Comparison of ENCODE assay signal across 10 mouse cellular contexts in genomic region chr13:18281084-18281483, GRCm38 (mm10).
DNase-seq lines count a peak whose midpoint lies in the region; ATAC-seq lines count a peak whose summit lies in the region.
"Had no signal": no experiment of that assay in that cellular context is flagged by ENCODE, and none has a peak within 500 bp of the region (broad histone marks: within the 10 kb centered on the region; RNA-seq: fewer than 3 reads in every experiment).

No protein-coding gene starts in this region.

- H3K36me3 ChIP-seq in hindbrain, embryonic 16.5 days (ENCODE audit: control insufficient read depth, insufficient read depth, low read length), result no peaks in the 10 kb centered on the region
- no peaks in the 10 kb centered on the region for H3K36me3 ChIP-seq in midbrain, embryonic 11.5 days (ENCODE audit: control insufficient read depth, insufficient read depth, low read length)
- H3K36me3 ChIP-seq in liver, embryonic 11.5 days (ENCODE audit: control insufficient read depth, insufficient read depth, low read length), result no peaks in the 10 kb centered on the region

- H3K4me3 ChIP-seq in hindbrain, embryonic 16.5 days (ENCODE audit: low read length), result no peak overlapping the region
- H3K4me3 ChIP-seq in midbrain, embryonic 11.5 days (ENCODE audit: low read depth, low read length), result no peak overlapping the region
- no peak overlapping the region for H3K4me3 ChIP-seq in liver, embryonic 11.5 days (ENCODE audit: low read depth, low read length)
- H3K4me3 ChIP-seq: myocyte had no signal

- 8% methylated on average over 3 of the region's 3 CpGs for WGBS in hindbrain, embryonic 16.5 days
- 9% methylated on average over 3 of the region's 3 CpGs for WGBS in midbrain, embryonic 11.5 days
- WGBS in liver, embryonic 11.5 days, result 68% methylated on average over 3 of the region's 3 CpGs

- no peak overlapping the region for H3K4me2 ChIP-seq in hindbrain, embryonic 16.5 days (ENCODE audit: low read length)
- H3K4me2 ChIP-seq in midbrain, embryonic 11.5 days, result peak overlapping the region; percentile 22; the same call in 1 of the 2 replicates
- H3K4me2 ChIP-seq in liver, embryonic 11.5 days, result no peak overlapping the region

- peak overlapping the region; percentile 36; the same call in 1 of the 2 replicates for H3K27ac ChIP-seq in hindbrain, embryonic 16.5 days (ENCODE audit: low read depth, low read length)
- peak overlapping the region; percentile 87 for H3K27ac ChIP-seq in midbrain, embryonic 11.5 days (ENCODE audit: low read depth, low read length)
- no peak overlapping the region for H3K27ac ChIP-seq in liver, embryonic 11.5 days (ENCODE audit: low read depth, low read length)

- no peaks in the 10 kb centered on the region for H3K27me3 ChIP-seq in hindbrain, embryonic 16.5 days (replicated peaks; ENCODE audit: control insufficient read depth, insufficient read depth, low read length)
- no peaks in the 10 kb centered on the region for H3K27me3 ChIP-seq in midbrain, embryonic 11.5 days (ENCODE audit: control insufficient read depth, insufficient read depth, low read length)
- H3K27me3 ChIP-seq in liver, embryonic 11.5 days (replicated peaks; ENCODE audit: control insufficient read depth, insufficient read depth, low read length), result no peaks in the 10 kb centered on the region

- peaks cover 8% of the 10 kb centered on the region for H3K4me1 ChIP-seq in hindbrain, embryonic 16.5 days (ENCODE audit: control insufficient read depth, insufficient read depth, low read depth, low read length)
- peaks cover 24% of the 10 kb centered on the region for H3K4me1 ChIP-seq in midbrain, embryonic 11.5 days (ENCODE audit: control insufficient read depth, insufficient read depth, low read length)
- no peaks in the 10 kb centered on the region for H3K4me1 ChIP-seq in liver, embryonic 11.5 days (replicated peaks; ENCODE audit: control insufficient read depth, insufficient read depth, low read length)

- H3K9ac ChIP-seq in hindbrain, embryonic 16.5 days (ENCODE audit: low read depth, low read length), result no peak overlapping the region
- peak overlapping the region; percentile 31; the same call in 1 of the 2 replicates for H3K9ac ChIP-seq in midbrain, embryonic 11.5 days (ENCODE audit: low read length)
- no peak overlapping the region for H3K9ac ChIP-seq in liver, embryonic 11.5 days (ENCODE audit: low read depth, low read length)

- H3K9me3 ChIP-seq in hindbrain, embryonic 16.5 days (ENCODE audit: control insufficient read depth, low read length), result no peaks in the 10 kb centered on the region
- H3K9me3 ChIP-seq in midbrain, embryonic 11.5 days (ENCODE audit: control insufficient read depth, low read length), result no peaks in the 10 kb centered on the region
- no peaks in the 10 kb centered on the region for H3K9me3 ChIP-seq in liver, embryonic 11.5 days (ENCODE audit: control insufficient read depth, low read length)

- peak; percentile 97 for ATAC-seq in hindbrain, embryonic 16.5 days
- peak; percentile 91 for ATAC-seq in midbrain, embryonic 11.5 days (ENCODE audit: low FRiP score)
- no peak for ATAC-seq in liver, embryonic 11.5 days (replicated peaks; ENCODE audit: low FRiP score)

- peak; percentile 7 for DNase-seq in cerebellum, adult 9-11 months
- no peak for DNase-seq in cerebellum, adult 11 months
- peak; percentile 96 for DNase-seq in midbrain, embryonic 11.5 days (ENCODE audit: low spot score, missing footprints)
- peak; percentile 38 for DNase-seq in telencephalon, adult 2 months (ENCODE audit: low read depth, low spot score)
- no peak for DNase-seq in heart, adult 11 months
- no peak for DNase-seq in liver, embryonic 11.5 days (ENCODE audit: low spot score)
- no peak for DNase-seq in spleen, adult 18-20 months
- DNase-seq: kidney, postnatal 25 days had no signal

Comparison
In these comparisons a context has a peak if more than half of its experiments do, and no peak if none do; other contexts are left out.
1. DNase-seq: peak in cerebellum, adult 9-11 months (single experiment), midbrain, embryonic 11.5 days (single experiment) and telencephalon, adult 2 months (single experiment); none in cerebellum, adult 11 months (single experiment), heart, adult 11 months (single experiment), liver, embryonic 11.5 days (single experiment) and spleen, adult 18-20 months (0 of 2).